Mouse (Mus musculus): ENCODE measurements at regions not wholly inside any gene's neighbourhood (a gene's known extent, or its start where the extent isn't known, plus 50 kb on each side); places are given as distances from the start of the nearest gene placed in this dataset.

GRCm38 (mm10) chr4:153018138-153018921, 464.3 kb downstream of the Ajap1 start:
- H3K9ac ChIP-seq (replicated peaks; ENCODE audit: low read length): peak overlapping the region; percentile 38; the same call in 1 of the 2 replicates
- peak overlapping the region; percentile 16; the same call in 1 of the 2 replicates for H3K27ac ChIP-seq (ENCODE audit: low read length)
- no peaks in the 10 kb centered on the region for H3K27me3 ChIP-seq (ENCODE audit: insufficient read depth, low read length)
- peak overlapping the region; percentile 28 for H3K4me3 ChIP-seq (ENCODE audit: low read length)
- H3K9me3 ChIP-seq (ENCODE audit: low read length): 0 out of 2 replicates have a peak, but pooled peaks cover 5% of the 10 kb centered on the region
- H3K4me1 ChIP-seq (ENCODE audit: insufficient read depth, low read length): 0 out of 2 replicates have a peak, but pooled peaks cover under 1% of the 10 kb centered on the region
- WGBS: 25% methylated on average over 28 of the region's 28 CpGs
- ATAC-seq (ENCODE audit: low FRiP score, low TSS enrichment): no peak
- peak overlapping the region; percentile 51 for H3K4me2 ChIP-seq (replicated peaks; ENCODE audit: low read depth, low read length)
- H3K36me3 ChIP-seq (ENCODE audit: insufficient read depth, low read length): no peaks in the 10 kb centered on the region

GRCm38 (mm10) chr4:153017816-153018137, 464.8 kb downstream of the Ajap1 start:
- WGBS: 33% methylated on average over 2 of the region's 2 CpGs
- Histone ChIP-seq H3K4me1 (ENCODE audit: insufficient read depth, low read length) (no peaks in the 10 kb centered on the region), H3K27me3 (ENCODE audit: insufficient read depth, low read length) (no peaks in the 10 kb centered on the region), H3K4me3 (ENCODE audit: low read length) (no peak overlapping the region), H3K36me3 (ENCODE audit: insufficient read depth, low read length) (no peaks in the 10 kb centered on the region), H3K4me2 (replicated peaks; ENCODE audit: low read depth, low read length) (peak overlapping the region; percentile 51), H3K27ac (ENCODE audit: low read length) (no peak overlapping the region), H3K9me3 (ENCODE audit: low read length) (0 out of 2 replicates have a peak, but pooled peaks cover 5% of the 10 kb centered on the region), H3K9ac (replicated peaks; ENCODE audit: low read length) (no peak overlapping the region)
- ATAC-seq (ENCODE audit: low FRiP score, low TSS enrichment): no peak

DNA sequence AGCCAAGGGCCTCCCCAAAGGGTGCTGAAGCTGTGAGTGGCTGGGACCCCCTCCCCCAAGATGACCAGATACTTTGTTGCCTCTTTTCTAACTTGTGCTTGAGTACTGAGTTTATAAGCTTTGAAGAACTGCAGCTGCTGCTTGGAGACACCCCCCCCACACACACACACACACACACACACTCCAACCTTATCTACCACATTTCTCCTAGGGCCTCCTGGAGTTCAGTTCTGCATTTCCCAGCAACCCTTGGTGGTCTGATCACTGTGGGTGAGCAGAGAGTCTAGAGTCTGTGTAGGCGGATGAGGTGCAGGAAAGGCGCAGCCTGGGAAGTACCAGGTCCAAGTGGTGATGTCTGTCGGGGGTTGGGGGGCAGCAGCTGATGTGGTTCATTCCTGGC, 479.3 kb downstream of the Ajap1 start:
- no peak overlapping the region for H3K4me2 ChIP-seq (replicated peaks; ENCODE audit: low read depth, low read length)
- H3K36me3 ChIP-seq (ENCODE audit: insufficient read depth, low read length): no peaks in the 10 kb centered on the region
- WGBS: 58% methylated on average over 3 of the region's 3 CpGs
- H3K4me1 ChIP-seq (ENCODE audit: insufficient read depth, low read length): peaks cover 6% of the 10 kb centered on the region; the same call in 1 of the 2 replicates
- no peaks in the 10 kb centered on the region for H3K27me3 ChIP-seq (ENCODE audit: insufficient read depth, low read length)
- peaks cover 4% of the 10 kb centered on the region; the same call in 1 of the 2 replicates for H3K9me3 ChIP-seq (ENCODE audit: low read length)
- no peak overlapping the region for H3K27ac ChIP-seq (ENCODE audit: low read length)
- no peak overlapping the region for H3K9ac ChIP-seq (replicated peaks; ENCODE audit: low read length)
- ATAC-seq (ENCODE audit: low FRiP score, low TSS enrichment): peak; percentile 37; the same call in 1 of the 2 replicates
- no peak overlapping the region for H3K4me3 ChIP-seq (ENCODE audit: low read length)

DNA sequence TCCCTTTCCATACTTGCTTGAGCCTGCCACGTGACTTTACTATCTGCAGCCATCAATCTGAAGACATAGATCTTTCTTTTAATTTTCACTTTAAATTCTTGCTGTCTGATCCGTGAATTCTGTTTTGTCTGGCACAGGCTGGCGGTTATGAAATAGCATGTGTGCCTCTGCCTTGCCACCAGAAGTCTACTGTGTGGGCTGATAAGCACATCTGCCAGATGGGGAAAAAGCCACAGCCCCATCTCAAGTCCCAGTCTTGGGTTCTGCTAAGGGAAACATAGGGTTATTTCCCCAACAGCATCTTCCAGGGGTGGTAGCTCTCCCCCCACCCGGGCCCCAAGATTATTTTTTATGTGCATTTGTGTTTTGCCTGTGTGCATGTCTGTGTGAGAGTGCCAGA, 480.1 kb downstream of the Ajap1 start:
- 64% methylated on average over 4 of the region's 4 CpGs for WGBS
- no peak overlapping the region for H3K4me2 ChIP-seq (replicated peaks; ENCODE audit: low read depth, low read length)
- H3K27me3 ChIP-seq (ENCODE audit: insufficient read depth, low read length): no peaks in the 10 kb centered on the region
- peaks cover 6% of the 10 kb centered on the region; the same call in 1 of the 2 replicates for H3K4me1 ChIP-seq (ENCODE audit: insufficient read depth, low read length)
- no peak overlapping the region for H3K4me3 ChIP-seq (ENCODE audit: low read length)
- ATAC-seq (ENCODE audit: low FRiP score, low TSS enrichment): no peak
- no peak overlapping the region for H3K27ac ChIP-seq (ENCODE audit: low read length)
- H3K9me3 ChIP-seq (ENCODE audit: low read length): peaks cover 4% of the 10 kb centered on the region; the same call in 1 of the 2 replicates
- H3K36me3 ChIP-seq (ENCODE audit: insufficient read depth, low read length): no peaks in the 10 kb centered on the region
- no peak overlapping the region for H3K9ac ChIP-seq (replicated peaks; ENCODE audit: low read length)

DNA sequence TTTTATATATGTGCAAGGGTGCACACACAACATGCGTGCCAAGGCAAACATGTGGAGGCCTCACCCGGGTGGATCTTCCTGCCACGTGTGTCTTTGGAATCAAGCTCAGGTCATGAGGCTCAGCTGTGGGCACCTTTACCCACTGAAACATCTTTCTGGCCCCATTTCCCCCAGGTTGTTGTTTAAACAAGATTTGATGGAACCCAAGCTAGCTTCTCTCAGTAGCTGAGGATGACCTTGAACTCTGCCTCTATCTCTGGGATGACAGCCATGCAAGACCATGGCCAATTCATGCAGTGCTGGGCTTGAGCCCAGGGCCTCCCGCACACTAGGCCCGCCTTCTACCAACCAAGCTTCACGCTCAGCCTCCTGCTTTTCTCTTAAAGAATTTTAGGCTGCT, 480.9 kb downstream of the Ajap1 start:
- Histone ChIP-seq H3K4me2 (replicated peaks; ENCODE audit: low read depth, low read length) (no peak overlapping the region), H3K27me3 (ENCODE audit: insufficient read depth, low read length) (no peaks in the 10 kb centered on the region), H3K4me3 (ENCODE audit: low read length) (no peak overlapping the region), H3K9ac (replicated peaks; ENCODE audit: low read length) (no peak overlapping the region), H3K4me1 (ENCODE audit: insufficient read depth, low read length) (peaks cover 6% of the 10 kb centered on the region; the same call in 1 of the 2 replicates), H3K36me3 (ENCODE audit: insufficient read depth, low read length) (no peaks in the 10 kb centered on the region), H3K9me3 (ENCODE audit: low read length) (peaks cover 4% of the 10 kb centered on the region; the same call in 1 of the 2 replicates), H3K27ac (ENCODE audit: low read length) (no peak overlapping the region)
- 70% methylated on average over 6 of the region's 6 CpGs for WGBS
- ATAC-seq (ENCODE audit: low FRiP score, low TSS enrichment): no peak

DNA sequence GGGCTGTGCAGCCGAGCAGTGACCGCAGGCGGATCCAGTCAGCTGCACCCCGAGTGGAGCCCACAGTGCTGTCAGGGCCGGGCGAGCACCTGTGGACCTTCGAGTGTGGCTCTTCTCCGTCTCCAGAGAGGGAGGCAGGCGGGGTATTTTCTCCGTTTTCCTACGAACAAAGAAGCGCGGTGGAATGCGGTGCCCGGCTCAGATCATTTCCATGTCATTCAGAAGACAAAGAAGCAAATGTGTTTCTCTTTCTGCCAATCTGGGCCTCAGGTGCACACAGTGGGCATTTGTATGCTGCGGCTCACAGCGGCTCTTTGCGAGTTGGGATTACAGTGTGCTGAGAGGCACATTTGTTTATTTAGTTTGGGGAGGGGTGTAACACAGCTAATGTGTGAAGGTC, 483.1 kb downstream of the Ajap1 start:
- no peak overlapping the region for H3K27ac ChIP-seq (ENCODE audit: low read length)
- no peak overlapping the region for H3K9ac ChIP-seq (replicated peaks; ENCODE audit: low read length)
- no peak for ATAC-seq (ENCODE audit: low FRiP score, low TSS enrichment)
- H3K27me3 ChIP-seq (ENCODE audit: insufficient read depth, low read length): no peaks in the 10 kb centered on the region
- H3K36me3 ChIP-seq (ENCODE audit: insufficient read depth, low read length): no peaks in the 10 kb centered on the region
- H3K4me3 ChIP-seq (ENCODE audit: low read length): no peak overlapping the region
- no peak overlapping the region for H3K4me2 ChIP-seq (replicated peaks; ENCODE audit: low read depth, low read length)
- WGBS: 44% methylated on average over 18 of the region's 18 CpGs
- H3K9me3 ChIP-seq (ENCODE audit: low read length): no peaks in the 10 kb centered on the region
- H3K4me1 ChIP-seq (ENCODE audit: insufficient read depth, low read length): peaks cover 13% of the 10 kb centered on the region; the same call in 1 of the 2 replicates

DNA sequence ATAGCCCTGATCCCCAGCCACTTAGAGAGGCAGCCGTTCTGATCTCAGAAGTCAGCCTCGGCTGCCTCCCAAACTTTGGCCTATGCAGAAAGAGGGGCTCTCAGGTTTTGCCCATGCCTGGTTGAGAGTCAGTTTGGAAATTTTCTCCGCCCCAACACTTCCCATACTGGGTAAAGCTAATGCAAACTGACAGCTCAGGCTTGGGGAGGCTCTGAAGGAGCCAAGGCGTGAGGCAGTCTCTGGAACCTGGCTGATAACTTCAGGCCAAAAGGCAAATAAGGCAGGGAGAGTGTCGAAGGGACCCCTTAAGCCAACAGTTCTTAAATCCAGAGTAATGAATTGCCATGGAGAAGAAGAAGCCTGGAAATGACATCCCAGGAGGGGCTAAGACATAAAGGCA, 485.4 kb downstream of the Ajap1 start:
- H3K4me2 ChIP-seq (replicated peaks; ENCODE audit: low read depth, low read length): no peak overlapping the region
- 81% methylated on average over 5 of the region's 5 CpGs for WGBS

DNA sequence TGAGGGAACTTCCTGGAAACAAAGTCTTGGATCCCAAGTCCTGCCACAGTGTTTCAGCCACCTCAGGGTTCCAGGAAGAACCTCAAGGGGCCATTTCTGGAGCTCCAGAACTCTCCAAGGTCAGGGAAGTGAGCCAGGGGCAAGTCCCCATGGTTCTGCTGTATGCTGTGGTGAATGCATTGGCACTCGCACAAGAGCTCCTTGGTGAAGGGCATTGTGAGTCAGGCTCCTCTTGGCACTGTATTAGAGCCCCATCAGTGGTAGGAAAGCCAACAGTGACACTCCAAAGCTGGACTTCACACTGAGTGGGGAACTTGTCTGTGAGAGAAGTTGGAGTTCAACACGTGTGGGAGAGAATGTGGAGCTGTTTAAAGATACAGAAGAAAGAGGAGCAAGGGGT, 486.0 kb downstream of the Ajap1 start:
- no peaks in the 10 kb centered on the region for H3K9me3 ChIP-seq (ENCODE audit: low read length)
- no peak for ATAC-seq (ENCODE audit: low FRiP score, low TSS enrichment)
- WGBS: 78% methylated on average over 2 of the region's 2 CpGs
- H3K27ac ChIP-seq (ENCODE audit: low read length): no peak overlapping the region
- no peak overlapping the region for H3K9ac ChIP-seq (replicated peaks; ENCODE audit: low read length)
- 0 out of 2 replicates have a peak, but pooled peaks cover 4% of the 10 kb centered on the region for H3K27me3 ChIP-seq (ENCODE audit: insufficient read depth, low read length)
- no peak overlapping the region for H3K4me2 ChIP-seq (replicated peaks; ENCODE audit: low read depth, low read length)
- no peak overlapping the region for H3K4me3 ChIP-seq (ENCODE audit: low read length)
- H3K4me1 ChIP-seq (ENCODE audit: insufficient read depth, low read length): peaks cover 13% of the 10 kb centered on the region; the same call in 1 of the 2 replicates
- no peaks in the 10 kb centered on the region for H3K36me3 ChIP-seq (ENCODE audit: insufficient read depth, low read length)

More for the DNA sequence above, 485.4 kb downstream of the Ajap1 start:
- Histone ChIP-seq H3K9me3 (ENCODE audit: low read length) (no peaks in the 10 kb centered on the region), H3K4me1 (ENCODE audit: insufficient read depth, low read length) (peaks cover 13% of the 10 kb centered on the region; the same call in 1 of the 2 replicates), H3K36me3 (ENCODE audit: insufficient read depth, low read length) (no peaks in the 10 kb centered on the region), H3K27me3 (ENCODE audit: insufficient read depth, low read length) (0 out of 2 replicates have a peak, but pooled peaks cover 4% of the 10 kb centered on the region), H3K9ac (replicated peaks; ENCODE audit: low read length) (no peak overlapping the region), H3K4me3 (ENCODE audit: low read length) (no peak overlapping the region), H3K27ac (ENCODE audit: low read length) (no peak overlapping the region)
- ATAC-seq (ENCODE audit: low FRiP score, low TSS enrichment): no peak

DNA sequence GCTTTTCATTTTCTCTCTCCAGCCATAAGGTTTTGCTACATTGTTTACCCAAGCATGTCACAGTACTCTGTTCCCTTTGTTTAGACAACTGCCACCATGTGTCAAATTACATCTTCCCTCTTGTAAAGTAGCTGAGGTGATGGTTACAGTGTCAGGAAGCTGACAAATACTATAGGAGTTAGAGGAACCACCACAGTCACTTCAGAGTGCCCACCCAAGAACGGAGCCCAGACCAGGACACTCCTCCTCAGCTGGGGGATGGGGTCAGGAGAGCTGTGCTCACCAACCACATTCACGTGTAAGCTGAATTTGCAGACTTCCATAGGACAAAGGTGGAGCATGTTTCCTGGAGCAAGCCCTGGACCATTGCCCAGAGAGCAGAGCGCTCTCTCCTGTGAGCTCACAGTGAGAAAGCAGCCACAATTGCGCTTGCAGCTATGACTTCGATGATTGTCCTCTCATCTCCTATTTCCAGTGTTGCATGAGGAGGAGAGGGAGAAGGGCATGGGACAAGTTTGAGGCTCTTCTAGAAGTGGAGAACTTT, 487.5 kb downstream of the Ajap1 start:
- no peak overlapping the region for H3K9ac ChIP-seq (replicated peaks; ENCODE audit: low read length)
- no peaks in the 10 kb centered on the region for H3K36me3 ChIP-seq (ENCODE audit: insufficient read depth, low read length)
- no peak overlapping the region; the same call in 1 of the 2 replicates for H3K27ac ChIP-seq (ENCODE audit: low read length)
- ATAC-seq (ENCODE audit: low FRiP score, low TSS enrichment): peak; percentile 46; the same call in 1 of the 2 replicates
- peaks cover 13% of the 10 kb centered on the region; the same call in 1 of the 2 replicates for H3K4me1 ChIP-seq (ENCODE audit: insufficient read depth, low read length)
- H3K4me3 ChIP-seq (ENCODE audit: low read length): no peak overlapping the region
- H3K4me2 ChIP-seq (replicated peaks; ENCODE audit: low read depth, low read length): no peak overlapping the region
- H3K27me3 ChIP-seq (ENCODE audit: insufficient read depth, low read length): 0 out of 2 replicates have a peak, but pooled peaks cover 4% of the 10 kb centered on the region
- 38% methylated on average over 5 of the region's 5 CpGs for WGBS
- no peaks in the 10 kb centered on the region for H3K9me3 ChIP-seq (ENCODE audit: low read length)

GRCm38 (mm10) chr4:152994206-152994605, 488.4 kb downstream of the Ajap1 start:
- no peaks in the 10 kb centered on the region for H3K36me3 ChIP-seq (ENCODE audit: insufficient read depth, low read length)
- peaks cover 10% of the 10 kb centered on the region; the same call in 1 of the 2 replicates for H3K4me1 ChIP-seq (ENCODE audit: insufficient read depth, low read length)
- H3K9ac ChIP-seq (replicated peaks; ENCODE audit: low read length): no peak overlapping the region
- no peaks in the 10 kb centered on the region for H3K9me3 ChIP-seq (ENCODE audit: low read length)
- 0 out of 2 replicates have a peak, but pooled peaks cover 4% of the 10 kb centered on the region for H3K27me3 ChIP-seq (ENCODE audit: insufficient read depth, low read length)
- ATAC-seq (ENCODE audit: low FRiP score, low TSS enrichment): no peak
- H3K4me2 ChIP-seq (replicated peaks; ENCODE audit: low read depth, low read length): no peak overlapping the region
- H3K27ac ChIP-seq (ENCODE audit: low read length): no peak overlapping the region
- no peak overlapping the region for H3K4me3 ChIP-seq (ENCODE audit: low read length)
- 80% methylated on average over 3 of the region's 3 CpGs for WGBS

Measured in kidney, embryonic 16.5 days (tissue).